Mouse (Mus musculus) embryo, embryonic 10 days (tissue): ENCODE measurements at regions not wholly inside any gene's neighbourhood (a gene's known extent, or its start where the extent isn't known, plus 50 kb on each side); places are given as distances from the start of the nearest gene placed in this dataset.

Source experiments
- DNase-seq: peaks from one replicate; pipeline ENCODE4 v3.0.0-alpha.2; 2015; ENCODE audit warnings: low spot score

GRCm38 (mm10) chr4:93935692-93936091, 600.4 kb upstream of the Tusc1 start:
- no peak for DNase-seq

DNA sequence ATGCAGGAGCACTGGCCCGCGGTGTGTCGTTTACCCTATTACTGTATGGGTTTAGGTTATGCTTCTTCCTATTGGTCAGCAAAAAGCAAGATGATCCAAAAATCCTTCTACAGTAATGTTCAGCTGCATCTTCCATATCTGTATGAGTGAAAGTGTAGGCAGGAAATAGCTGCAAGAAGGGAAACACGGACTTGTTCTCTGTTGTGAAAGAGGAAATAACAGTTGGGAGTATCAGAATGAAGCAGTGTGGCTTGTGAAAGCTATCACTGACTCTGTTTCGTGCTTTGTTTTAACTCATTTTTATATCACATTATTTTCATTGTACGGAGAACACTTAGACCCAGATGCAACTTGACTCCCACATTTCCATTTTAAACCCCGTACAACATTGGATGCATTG, 591.8 kb upstream of the Tusc1 start:
- DNase-seq = no peak

DNA sequence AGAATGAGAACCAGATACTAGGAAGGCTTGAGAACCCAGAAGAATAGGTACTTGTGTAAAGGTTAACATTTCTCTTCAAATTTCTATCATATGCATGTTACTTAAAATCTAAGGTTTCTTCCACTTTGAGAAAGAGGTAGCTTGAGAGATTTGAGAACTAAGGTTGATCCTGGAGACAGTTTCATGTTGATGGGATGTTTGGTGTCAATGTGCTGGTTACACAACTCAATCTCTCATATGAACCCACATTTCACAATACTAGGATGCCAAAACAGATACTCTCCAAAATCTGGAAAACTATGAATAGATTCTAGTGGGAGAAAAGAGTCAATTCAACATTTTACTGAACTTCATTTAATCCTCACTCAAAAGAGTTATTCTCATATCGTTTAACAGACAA, 589.1 kb upstream of the Tusc1 start:
- no peak for DNase-seq

GRCm38 (mm10) chr4:93886631-93887030, 551.3 kb upstream of the Tusc1 start:
- no peak for DNase-seq

DNA sequence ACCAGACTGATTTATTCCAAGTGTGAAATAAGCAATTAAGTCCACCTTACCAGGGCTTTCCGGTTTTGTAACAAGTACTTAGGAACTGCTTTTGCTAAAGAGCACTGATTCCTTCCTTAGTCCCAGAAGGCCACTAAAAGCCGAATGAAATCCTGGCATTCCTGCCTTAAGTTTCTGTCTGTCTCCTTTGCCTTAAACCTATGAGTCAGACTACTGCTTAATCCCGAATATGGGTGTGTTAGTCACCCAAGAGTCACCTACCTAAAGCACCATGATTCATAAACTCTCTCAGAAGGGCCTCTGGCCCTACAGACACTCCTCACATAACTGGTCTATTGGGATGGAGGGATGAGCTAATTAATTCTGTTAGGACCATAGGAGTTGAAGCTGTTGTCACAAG, 546.0 kb upstream of the Tusc1 start:
- DNase-seq = no peak

DNA sequence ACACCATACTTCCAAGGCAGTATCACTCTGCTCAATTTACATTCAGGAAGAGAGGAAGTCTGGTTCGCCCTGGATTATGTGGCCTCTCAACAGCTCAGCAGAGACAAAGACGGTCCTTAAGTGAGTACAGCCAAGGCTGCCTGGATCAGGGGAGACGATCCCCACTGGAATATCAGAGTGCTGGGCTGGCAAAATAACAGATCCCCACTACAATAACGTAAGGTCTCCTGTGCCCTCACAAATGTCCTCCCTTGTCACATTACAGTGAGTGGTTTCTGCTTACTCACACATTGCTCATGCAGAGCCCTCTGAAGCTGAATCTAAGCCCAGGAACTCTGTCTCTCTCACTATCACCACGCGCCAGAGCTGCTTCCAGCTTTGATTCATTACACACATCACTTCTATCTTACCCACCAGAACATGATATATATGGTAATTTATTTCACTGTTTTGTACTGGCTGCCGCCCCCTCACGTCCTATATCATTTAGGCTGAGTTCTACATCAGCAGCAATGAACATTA, 544.1 kb upstream of the Tusc1 start:
- peak; percentile 7 for DNase-seq

GRCm38 (mm10) chr4:93873271-93873670, 538.0 kb upstream of the Tusc1 start:
- no peak for DNase-seq

DNA sequence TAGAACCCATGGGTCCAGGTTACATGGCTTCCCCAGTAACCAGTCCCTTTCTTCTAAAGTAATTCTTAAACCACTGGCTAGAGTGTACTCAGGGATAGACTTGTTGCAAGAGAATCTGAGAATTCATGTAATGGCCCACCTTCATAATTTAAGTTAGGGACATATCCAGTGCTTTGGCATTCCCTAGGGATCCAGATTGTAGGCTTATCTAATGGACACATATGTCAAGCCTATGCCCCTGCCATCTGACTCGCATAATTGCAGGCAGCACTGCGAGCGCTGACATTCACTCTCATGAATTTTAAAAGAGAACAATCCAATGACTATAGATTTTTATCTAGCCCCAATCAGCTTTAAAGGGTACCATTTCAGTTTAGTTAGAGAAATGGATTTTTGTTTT, 518.1 kb upstream of the Tusc1 start:
- no peak for DNase-seq

GRCm38 (mm10) chr4:93849178-93849577, 513.9 kb upstream of the Tusc1 start:
- DNase-seq = no peak

- no peak for DNase-seq
Measured at GRCm38 (mm10) chr4:93830701-93831100, 495.4 kb upstream of the Tusc1 start.

DNA sequence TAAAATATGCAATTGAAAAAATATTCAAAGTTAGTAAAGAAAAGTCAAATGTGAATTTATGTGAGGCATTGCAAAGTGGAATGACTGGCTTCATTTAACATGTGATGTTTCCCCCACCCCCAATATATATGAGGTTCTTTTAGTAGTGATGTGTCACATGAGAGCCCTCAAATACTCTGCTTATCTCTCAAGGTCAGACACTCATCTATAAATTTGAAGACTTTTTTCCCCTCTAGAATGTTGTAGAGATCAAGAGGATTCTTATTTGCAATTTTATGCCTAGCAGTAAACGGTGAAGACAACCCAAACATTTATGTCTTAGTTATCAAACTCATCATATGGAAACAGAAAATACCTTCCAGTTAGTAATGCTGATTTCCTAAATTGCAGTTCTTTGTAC, 457.8 kb upstream of the Tusc1 start:
- DNase-seq = no peak

GRCm38 (mm10) chr4:93790157-93790556, 454.8 kb upstream of the Tusc1 start:
- DNase-seq = no peak

DNA sequence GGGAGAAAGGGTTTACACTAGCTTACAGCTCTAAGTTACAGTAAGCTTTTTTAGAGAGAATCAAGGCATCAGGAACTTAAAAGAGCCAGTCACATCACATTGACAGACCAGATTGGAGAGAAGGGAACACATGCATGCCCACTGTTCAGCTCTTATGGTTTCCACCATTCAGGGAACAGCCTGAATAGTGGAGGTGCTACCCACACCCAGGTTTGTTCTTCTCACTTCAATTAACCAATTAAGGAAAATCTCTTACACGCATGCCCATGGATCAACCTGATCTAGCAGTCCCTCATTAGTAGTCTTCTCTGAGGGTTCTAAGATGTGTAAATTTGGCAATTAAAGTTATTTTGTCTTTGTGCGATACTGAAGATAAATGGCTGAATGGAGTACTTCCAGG, 419.2 kb upstream of the Tusc1 start:
- no peak for DNase-seq

DNA sequence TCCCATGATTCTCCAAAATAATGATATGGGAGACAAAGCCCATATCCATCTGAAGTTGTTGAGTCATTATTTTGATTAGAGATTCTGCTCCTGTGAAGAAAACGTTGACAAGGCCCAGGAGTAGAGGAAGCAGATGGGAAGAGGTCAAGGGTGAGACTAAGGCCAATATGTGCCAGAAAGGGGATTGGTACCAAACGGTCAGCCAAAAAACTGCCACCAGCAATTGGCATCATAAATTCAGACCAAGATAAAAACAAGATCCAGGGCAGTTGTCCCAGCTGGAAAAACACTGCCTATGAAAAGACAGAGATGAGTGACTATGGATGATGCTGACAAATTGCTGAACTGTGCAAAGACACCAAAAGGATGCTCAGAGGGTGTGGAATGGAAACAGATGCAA, 411.0 kb upstream of the Tusc1 start:
- no peak for DNase-seq

DNA sequence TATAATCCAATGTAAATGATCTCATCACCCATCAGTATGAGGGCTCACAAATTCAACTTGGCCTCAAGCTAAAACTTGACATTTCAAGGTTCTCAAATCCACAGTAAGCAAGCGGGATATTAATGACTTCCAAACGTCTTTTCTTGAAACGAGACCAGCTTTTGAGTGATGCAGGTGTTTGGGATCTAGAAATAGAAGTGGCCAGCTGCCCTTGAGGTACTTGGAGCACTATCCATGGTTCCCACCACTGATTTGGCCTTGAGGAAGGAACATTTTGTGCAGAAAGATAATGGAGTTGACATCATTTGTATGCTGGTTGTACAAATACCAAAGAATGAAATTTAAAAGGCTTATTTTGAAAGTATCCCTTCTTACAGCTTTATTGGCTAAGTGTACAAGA, 378.4 kb upstream of the Tusc1 start:
- DNase-seq = no peak

- DNase-seq = no peak
Measured at GRCm38 (mm10) chr4:93676403-93677039, 341.2 kb upstream of the Tusc1 start.

DNA sequence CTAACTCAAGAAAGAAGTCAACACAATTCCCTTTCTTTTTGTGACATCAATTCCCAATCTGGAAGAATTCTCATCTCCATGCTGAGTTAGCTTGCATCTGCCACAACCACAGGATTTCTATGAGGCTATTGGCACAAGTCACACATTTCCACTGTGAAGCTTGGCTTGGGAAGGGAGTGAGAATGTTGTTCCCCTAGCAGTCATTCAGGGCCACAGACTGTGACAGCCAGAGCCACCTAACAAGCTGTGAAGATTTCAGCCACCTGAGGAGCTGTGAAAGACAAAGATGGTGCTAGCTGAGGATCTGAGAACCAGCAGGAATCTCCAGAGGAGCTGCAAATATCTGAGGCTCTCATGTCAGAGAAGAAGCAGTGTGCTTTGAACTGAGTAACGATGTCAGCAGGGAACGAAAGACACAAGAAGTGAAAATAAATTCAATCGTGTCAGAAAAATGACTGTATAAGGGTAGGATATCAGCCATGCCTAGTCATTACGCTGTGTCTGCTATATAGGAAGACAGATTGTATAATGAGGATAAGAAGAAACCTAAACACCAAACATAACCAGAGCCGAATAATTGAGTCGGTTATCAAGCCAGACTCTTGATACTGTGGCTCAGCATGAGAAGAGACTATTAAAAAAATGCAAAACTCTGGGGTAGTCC, 340.6 kb upstream of the Tusc1 start:
- DNase-seq = no peak

GRCm38 (mm10) chr4:93669050-93669449, 333.7 kb upstream of the Tusc1 start:
- DNase-seq = no peak

- DNase-seq = no peak
Measured at GRCm38 (mm10) chr4:93664293-93664692, 329.0 kb upstream of the Tusc1 start.

- no peak for DNase-seq
Measured at GRCm38 (mm10) chr4:93638207-93638606, 302.9 kb upstream of the Tusc1 start.

DNA sequence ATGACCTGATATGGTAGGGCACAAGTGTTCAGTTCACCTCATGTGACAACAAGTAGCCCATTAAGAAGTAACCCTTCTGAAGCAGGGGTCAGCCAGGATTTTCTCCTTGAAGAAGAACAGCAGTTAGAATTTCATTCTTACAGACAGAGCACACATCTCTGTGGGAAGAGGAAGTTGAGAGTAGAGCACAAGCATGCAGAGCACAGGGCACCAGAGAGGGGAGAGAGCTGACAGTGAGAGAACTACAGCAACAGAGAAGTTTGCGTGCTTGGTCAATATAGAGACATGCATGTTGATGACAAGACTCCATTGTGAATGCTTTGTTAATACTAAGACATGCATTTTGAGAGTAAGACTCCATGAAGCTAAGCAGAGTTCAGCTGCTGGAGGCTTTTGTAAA, 263.2 kb upstream of the Tusc1 start:
- DNase-seq = no peak

DNA sequence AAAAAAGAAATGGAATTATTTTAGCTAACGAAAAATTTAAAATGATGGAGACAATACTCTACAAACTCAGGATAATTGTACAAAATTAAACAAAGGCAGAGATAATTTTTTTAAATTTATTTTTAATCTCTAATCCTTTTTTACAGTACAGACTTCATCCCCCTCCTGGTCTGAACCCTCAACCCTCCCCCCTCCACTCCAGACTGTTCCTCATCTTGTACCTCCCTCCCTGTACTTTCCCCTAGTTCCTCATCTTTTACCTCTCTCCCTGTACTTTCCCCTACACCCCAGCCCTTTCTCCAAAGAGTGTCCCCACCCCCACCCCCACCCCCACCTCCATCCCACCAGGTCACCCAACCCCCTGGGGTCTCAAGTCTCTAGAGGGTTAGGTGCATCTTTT, 249.0 kb upstream of the Tusc1 start:
- DNase-seq = no peak

DNA sequence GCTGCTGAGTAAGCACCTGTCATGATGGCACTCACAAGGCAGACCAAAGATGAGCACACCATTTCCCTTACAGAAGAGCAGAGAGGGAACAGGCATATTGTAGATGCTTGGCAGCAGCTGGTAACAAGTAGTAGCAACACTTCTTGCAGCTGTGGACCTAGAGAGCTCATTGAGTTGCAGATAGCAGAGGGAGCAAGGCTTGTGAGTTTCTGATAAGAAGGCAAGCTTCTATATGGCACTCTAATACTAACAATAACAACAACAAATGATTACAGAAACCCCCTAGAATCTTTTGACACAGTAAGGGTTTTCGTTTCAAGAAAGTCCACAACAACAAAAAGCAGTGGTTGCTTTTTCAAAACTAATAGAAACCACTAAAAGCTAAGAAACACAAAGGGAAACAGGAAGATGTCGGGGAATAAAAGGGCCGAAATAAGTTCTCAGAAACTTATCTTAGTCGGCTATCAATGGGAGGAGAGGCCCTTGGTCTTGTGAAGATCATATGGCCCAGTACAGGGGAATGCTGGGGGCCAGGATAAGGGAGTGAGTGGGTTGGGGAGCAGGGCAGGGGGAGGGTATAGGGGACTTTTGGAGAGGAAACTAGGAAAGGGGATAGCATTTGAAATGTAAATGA, 248.5 kb upstream of the Tusc1 start:
- no peak for DNase-seq
